Mouse (Mus musculus) olfactory bulb, adult 2 months (tissue): ENCODE measurements around the gene Tollip. TPM values are rescaled to one million over a fixed set of nuclear protein-coding genes. Genes with fewer than 3 reads are reported as not detected.

ENCODE experiments used
- H3K27ac ChIP-seq: fragments of 200-500 bp; 2 replicates; pipeline ENCODE4 v1.5.1; 2012; ENCODE audit warnings: low read depth, low read length; ENCODE audit not compliant: insufficient read depth
- H3K4me1 ChIP-seq: fragments of 200-500 bp; 2 replicates; pipeline ENCODE4 v1.6.1; 2012; ENCODE audit warnings: low read length; ENCODE audit not compliant: control insufficient read depth, insufficient read depth
- H3K4me3 ChIP-seq: fragments of 200-500 bp; 2 replicates; pipeline ENCODE4 v1.5.1; 2012; ENCODE audit warnings: mild to moderate bottlenecking, low read depth, low read length, moderate library complexity; ENCODE audit not compliant: insufficient read depth
- CTCF ChIP-seq: fragments of 200-500 bp; IDR thresholded peaks from 2 replicates; pipeline ENCODE4 v1.5.1; 2012; ENCODE audit warnings: low read depth, mild to moderate bottlenecking, low read length, moderate library complexity; ENCODE audit not compliant: insufficient read depth
- POLR2A ChIP-seq: fragments of 200-500 bp; IDR thresholded peaks from 2 replicates; pipeline ENCODE4 v1.6.1; 2012; ENCODE audit warnings: mild to moderate bottlenecking, low read depth, low read length, moderate library complexity; ENCODE audit not compliant: insufficient read depth
- WGBS: fragments of 180-500 bp; shearing (Covaris S2); methylation state at CpG from one replicate; pipeline ENCODE4 v1.1.7; 2018; 5-methylcytosine and 5-hydroxymethylcytosine counted together
- polyA plus RNA-seq: library from polyadenylated mRNA; stranded (reverse); fragments of >200 nt; gene quantifications from 2 replicates; pipeline ENCODE4 v1.2.4, GENCODE M21; 2012; ENCODE audit warnings: low replicate concordance; ENCODE audit not compliant: missing spikeins, insufficient read depth, insufficient read length

Gene Tollip
- not detected in 2 replicates for polyA plus RNA-seq

GRCm38 (mm10) chr7:141918407-141918806 lies at the start of gene Tollip:
Tollip (minus strand) TSS chr7:141918507.
- Histone ChIP-seq H3K4me3 (no peak within 1 kb of the TSS), H3K4me1 (no peaks in the 10 kb centered on the region), H3K27ac (no peak within 1 kb of the TSS)
- TF ChIP-seq POLR2A (no peak), CTCF (no peak)
- 90% methylated on average over 2 of the region's 2 CpGs for WGBS

DNA sequence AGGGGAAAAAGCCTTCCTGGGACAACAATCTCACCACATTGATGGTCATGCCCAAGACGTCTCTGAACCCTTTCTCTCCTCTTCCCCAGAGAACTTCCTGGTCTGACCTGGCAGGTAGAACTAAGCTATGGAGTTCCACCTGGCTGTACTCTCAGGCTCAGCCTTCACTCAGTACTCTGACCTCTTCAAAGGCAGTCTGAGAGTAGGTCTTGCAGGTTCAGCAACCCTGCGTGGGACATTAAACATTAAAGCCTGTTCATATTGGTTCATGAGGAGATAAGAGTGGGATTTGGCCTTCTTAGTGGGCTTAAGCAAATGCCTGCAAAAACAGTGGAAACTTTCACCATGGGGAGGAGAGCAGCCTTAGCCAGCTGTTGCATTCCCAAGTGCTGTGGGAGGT lies 48.0 kb upstream of the Tollip start:
- H3K27ac ChIP-seq, result no peak overlapping the region
- peaks cover 21% of the 10 kb centered on the region for H3K4me1 ChIP-seq
- no peak overlapping the region for H3K4me3 ChIP-seq
- 96% methylated on average over 2 of the region's 2 CpGs for WGBS
- TF ChIP-seq CTCF (no peak), POLR2A (no peak)

DNA sequence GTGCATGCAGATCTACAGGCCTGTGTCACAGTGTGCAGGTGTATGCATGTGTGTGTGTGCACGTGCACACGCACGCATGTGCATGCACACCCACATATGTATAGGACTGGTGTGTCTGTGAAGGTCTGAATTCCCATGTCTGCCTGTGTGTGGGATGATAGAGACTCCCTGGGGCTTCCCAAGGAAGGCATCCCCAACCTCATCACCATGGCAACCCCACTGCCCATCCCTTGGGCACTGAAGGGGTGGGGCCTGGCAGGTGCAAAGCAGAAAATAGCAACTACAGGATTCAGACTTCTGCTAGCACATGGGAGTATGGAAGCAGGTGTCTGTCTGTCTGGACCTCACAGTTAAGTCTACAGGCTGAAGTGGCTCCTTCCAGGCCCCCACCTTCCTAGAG lies 44.2 kb upstream of the Tollip start:
- H3K4me1 ChIP-seq, result peaks cover 15% of the 10 kb centered on the region

GRCm38 (mm10) chr7:141961491-141961890 lies 43.2 kb upstream of the Tollip start:
- Histone ChIP-seq H3K27ac (no peak overlapping the region), H3K4me1 (peaks cover 17% of the 10 kb centered on the region), H3K4me3 (no peak overlapping the region)
- no peak for TF ChIP-seq CTCF
- WGBS, result 87% methylated on average over 3 of the region's 3 CpGs

More for the DNA sequence above, 44.2 kb upstream of the Tollip start:
- H3K27ac ChIP-seq, result no peak overlapping the region
- no peak for TF ChIP-seq POLR2A
- TF ChIP-seq CTCF, result no peak
- no peak overlapping the region for H3K4me3 ChIP-seq
- 73% methylated on average over 3 of the region's 3 CpGs for WGBS

GRCm38 (mm10) chr7:141960926-141961325 lies 42.6 kb upstream of the Tollip start:
- TF ChIP-seq CTCF, result no peak
- TF ChIP-seq POLR2A, result no peak
- no peak overlapping the region for H3K27ac ChIP-seq
- WGBS, result 84% methylated on average over 2 of the region's 2 CpGs
- H3K4me1 ChIP-seq, result peaks cover 22% of the 10 kb centered on the region
- H3K4me3 ChIP-seq, result no peak overlapping the region

- 100% methylated on average over 1 of the region's 1 CpGs for WGBS
- H3K4me3 ChIP-seq, result no peak overlapping the region
- H3K4me1 ChIP-seq, result peaks cover 24% of the 10 kb centered on the region
These were observed 40.8 kb upstream of the Tollip start for GRCm38 (mm10) chr7:141959133-141959532.

DNA sequence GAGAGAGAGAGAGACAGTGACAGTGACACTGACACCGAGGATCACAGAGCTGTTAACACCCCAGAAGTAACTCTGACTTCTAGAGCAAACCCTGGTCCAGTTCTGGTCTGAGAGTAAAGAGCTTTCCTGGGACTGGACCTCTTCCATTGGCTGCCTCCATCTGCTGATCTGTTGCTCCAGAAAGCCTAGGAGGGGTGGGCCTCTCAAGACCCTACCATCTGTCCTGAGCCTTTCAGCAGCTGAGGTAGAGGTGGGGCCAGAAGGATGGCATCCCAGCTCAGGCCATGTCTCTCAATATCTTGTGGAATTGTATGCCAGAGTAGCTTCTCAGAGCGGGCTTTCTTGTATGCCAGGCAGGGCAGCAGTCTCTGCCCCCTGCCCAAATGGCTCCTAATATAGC lies 39.9 kb upstream of the Tollip start:
- no peak overlapping the region for H3K4me3 ChIP-seq
- no peak for TF ChIP-seq POLR2A
- no peak for TF ChIP-seq CTCF
- H3K27ac ChIP-seq, result no peak overlapping the region
- peaks cover 32% of the 10 kb centered on the region for H3K4me1 ChIP-seq
- 92% methylated on average over 2 of the region's 2 CpGs for WGBS

More at GRCm38 (mm10) chr7:141959133-141959532, 40.8 kb upstream of the Tollip start:
- TF ChIP-seq CTCF, result no peak
- H3K27ac ChIP-seq, result no peak overlapping the region

DNA sequence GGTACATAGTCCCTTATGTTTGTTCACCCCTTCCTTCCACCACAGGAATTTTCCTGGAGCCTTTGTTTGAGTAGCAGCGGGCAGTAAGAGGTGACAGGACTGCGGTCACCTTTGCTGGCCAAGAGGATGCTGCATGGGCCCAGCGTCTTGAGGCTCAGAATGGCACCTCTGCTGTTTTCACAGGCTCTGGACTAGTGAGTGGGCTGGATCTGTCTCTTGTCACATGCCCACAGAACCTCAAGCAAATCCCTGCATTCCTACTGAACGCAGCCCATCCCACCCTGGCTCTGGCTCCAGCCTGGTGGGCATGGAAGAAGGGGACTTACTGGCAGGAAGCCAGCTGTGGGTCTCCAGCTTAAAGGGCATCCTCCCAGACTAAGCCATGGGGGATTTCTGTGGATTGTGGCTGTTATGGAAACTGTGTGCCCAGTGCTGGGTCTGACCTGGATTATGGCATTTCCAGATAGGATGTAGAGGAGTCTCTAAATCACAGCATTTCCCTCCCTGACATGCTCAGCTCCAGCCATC lies 39.3 kb upstream of the Tollip start:
- H3K4me1 ChIP-seq, result peaks cover 30% of the 10 kb centered on the region
- no peak overlapping the region for H3K4me3 ChIP-seq
- no peak overlapping the region for H3K27ac ChIP-seq
- WGBS, result 76% methylated on average over 4 of the region's 4 CpGs
- TF ChIP-seq CTCF, result no peak

DNA sequence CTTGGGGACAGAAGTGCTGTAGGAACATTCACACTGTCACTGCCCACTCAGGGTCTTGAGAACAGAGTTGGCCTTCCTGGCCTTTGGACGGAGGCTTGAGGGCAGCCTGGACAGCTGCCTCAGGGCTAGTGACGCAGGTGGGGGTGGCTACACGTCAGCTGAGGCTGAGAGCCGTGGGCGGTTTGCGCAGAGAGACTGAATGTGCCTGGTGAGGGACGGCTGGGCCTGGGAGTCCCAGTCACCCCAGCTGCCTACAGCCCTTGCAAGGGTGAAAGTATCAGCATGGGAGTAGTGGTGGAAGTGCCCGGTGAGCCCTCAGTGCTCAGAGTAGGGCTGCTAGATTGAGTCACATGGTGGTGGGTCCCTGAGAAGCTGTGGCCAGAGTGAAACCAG lies 37.9 kb upstream of the Tollip start:
- WGBS, result 73% methylated on average over 8 of the region's 8 CpGs
- H3K4me3 ChIP-seq, result no peak overlapping the region
- no peak for TF ChIP-seq POLR2A
- TF ChIP-seq CTCF, result no peak
- H3K27ac ChIP-seq, result no peak overlapping the region
- peaks cover 21% of the 10 kb centered on the region for H3K4me1 ChIP-seq

GRCm38 (mm10) chr7:141955565-141956173 lies 37.4 kb upstream of the Tollip start:
- Histone ChIP-seq H3K4me1 (peaks cover 23% of the 10 kb centered on the region), H3K27ac (no peak overlapping the region), H3K4me3 (no peak overlapping the region)
- TF ChIP-seq POLR2A (no peak), CTCF (no peak)
- WGBS, result 72% methylated on average over 5 of the region's 5 CpGs

DNA sequence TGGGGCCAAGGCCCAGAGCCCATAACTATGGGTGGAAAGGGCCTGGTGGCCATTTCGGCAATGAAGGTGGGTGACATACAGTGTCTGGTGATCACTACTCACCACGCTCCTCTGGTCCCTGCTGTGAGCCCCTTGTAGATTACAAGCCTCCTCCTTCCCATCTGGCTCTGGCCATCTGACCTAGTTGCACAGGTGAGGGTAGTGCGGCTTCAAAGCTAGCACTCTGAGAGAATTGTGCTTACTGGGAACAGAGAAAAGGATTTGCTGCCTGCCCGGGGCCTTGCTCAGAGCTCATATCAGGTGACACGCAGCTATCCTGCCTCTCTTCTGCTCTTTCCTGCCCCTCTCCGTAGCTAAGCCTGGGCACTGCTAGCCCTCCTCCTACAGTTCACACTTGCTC lies 35.3 kb upstream of the Tollip start:
- Histone ChIP-seq H3K27ac (no peak overlapping the region), H3K4me1 (peaks cover 34% of the 10 kb centered on the region), H3K4me3 (no peak overlapping the region)
- 91% methylated on average over 6 of the region's 6 CpGs for WGBS
- TF ChIP-seq POLR2A, result no peak
- no peak for TF ChIP-seq CTCF
